Mouse (Mus musculus) spleen, postnatal 10 days (tissue): ENCODE measurements around the gene Ehd1.
"Not testable (repeated sequence)": the region's sequence is repeated elsewhere in the genome, so short reads cannot be mapped to it uniquely, and the experiment has no call there.

ENCODE experiments used
- DNase-seq, 2 experiments: peaks; one replicate each; pipeline ENCODE4 v3.0.0; 2021 to 2022; ENCODE audit warnings: low spot score in 2 of 2

Gene Ehd1

GRCm38 (mm10) chr19:6300402-6300841, 23.9 kb downstream of the Ehd1 start:
- DNase-seq: peak in 1 of 2 experiments; percentile 76

- DNase-seq: no peak
Observed at GRCm38 (mm10) chr19:6302114-6302513, 25.6 kb downstream of the Ehd1 start.

DNA sequence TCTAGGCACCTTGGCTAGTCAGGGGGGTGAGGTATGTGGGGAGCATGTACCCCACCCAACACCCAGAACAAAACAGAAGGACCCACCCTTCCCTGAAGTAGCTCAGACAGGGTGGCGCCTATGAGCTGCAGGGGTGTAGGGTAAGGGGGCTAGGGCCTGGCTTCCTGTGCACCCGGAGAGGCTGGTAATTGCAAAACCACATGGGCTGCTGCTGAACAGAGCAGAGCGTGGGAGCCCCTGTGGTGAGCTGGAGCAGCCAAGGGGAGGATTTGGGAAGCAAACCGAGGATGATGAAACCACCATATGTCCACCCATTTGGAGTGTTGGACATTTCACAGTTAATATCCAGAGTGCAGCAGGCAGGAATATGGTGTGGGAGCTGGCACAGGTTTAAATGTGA, 26.0 kb downstream of the Ehd1 start:
- DNase-seq: no peak

DNA sequence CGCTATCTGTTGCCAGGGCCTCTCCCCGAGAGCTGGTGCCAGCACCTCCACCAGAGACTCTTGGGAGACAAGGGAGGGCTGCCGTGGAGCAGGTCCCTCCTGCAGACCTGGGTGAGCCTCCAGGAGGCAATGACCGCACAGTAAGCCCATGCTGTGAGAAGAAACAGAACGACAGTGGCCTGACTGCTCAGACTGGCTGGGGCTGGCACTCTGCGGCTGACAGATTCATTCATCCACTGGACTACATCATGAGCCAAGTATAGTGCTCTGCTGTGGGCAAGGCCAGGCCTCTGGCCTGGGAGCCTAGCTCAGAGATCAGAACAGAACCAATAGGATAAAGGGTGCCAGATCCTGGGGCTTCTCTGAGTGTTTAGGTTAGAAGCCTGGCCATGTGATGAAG, 27.3 kb downstream of the Ehd1 start:
- DNase-seq: no peak

- DNase-seq: peak; percentile 90 to 95
Observed at GRCm38 (mm10) chr19:6304787-6305516, 28.4 kb downstream of the Ehd1 start.

DNA sequence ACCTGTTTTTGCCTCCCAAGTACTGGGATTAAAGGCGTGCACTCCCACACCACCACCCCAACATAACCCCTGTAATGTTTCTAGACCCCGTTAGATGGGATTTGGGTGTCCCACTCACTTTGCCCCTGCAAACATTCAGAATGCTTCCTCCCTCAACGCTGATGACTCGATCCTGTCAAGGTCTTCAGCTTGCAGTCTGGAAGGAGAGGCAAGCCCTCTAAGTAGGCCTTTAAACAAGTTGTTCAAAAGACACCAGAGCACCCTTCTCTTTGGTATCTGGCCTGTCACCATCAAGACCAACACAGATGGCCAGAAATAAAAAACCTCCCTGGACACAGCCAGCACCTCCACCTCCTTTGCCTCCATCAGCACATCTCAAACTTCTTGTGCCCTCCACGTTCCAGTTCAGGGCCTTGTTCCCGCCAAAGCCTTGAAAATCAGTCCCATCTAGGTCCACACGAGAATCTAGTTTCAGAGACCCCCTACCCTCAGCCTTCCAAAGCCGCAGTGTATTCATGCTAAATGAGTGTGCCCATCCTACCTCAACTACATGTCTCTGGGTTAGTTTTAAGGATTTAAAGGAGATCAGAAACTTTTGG, 29.1 kb downstream of the Ehd1 start:
- DNase-seq: no peak

- DNase-seq: peak; percentile 84 to 90
Observed at GRCm38 (mm10) chr19:6306137-6306551, 29.6 kb downstream of the Ehd1 start, which contains the start of gene Cdc42bpg. TSS of gene Cdc42bpg (plus strand) at chr19:6306456.

- DNase-seq: peak; percentile 77 to 93
Observed at GRCm38 (mm10) chr19:6306586-6306985, 30.1 kb downstream of the Ehd1 start.

GRCm38 (mm10) chr19:6307733-6308531, 31.4 kb downstream of the Ehd1 start:
- no peak for DNase-seq

- DNase-seq: no peak
Observed at GRCm38 (mm10) chr19:6310181-6310580, 33.7 kb downstream of the Ehd1 start.

DNA sequence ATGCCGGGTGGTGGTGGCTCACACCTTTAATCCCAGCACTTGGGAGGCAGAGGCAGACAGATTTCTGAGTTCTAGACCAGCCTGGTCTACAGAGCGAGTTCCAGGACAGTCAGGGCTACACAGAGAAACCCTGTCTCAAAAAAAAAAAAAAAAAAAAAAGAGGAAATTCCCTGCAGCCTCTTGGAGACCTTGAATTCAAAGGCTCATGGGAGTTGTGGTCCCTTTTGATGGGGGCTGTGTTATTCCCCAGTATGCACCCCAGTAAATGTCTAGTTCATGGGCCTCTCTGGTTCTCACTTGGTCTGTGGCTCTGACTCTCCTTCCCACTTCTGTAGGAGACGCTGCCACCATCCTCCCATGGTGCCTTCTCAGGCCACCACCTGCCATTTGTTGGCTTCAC, 35.3 kb downstream of the Ehd1 start:
- not testable (repeated sequence) for DNase-seq

GRCm38 (mm10) chr19:6313796-6314195, 37.3 kb downstream of the Ehd1 start:
- no peak for DNase-seq

- no peak for DNase-seq
Observed at GRCm38 (mm10) chr19:6314513-6314912, 38.0 kb downstream of the Ehd1 start.

DNA sequence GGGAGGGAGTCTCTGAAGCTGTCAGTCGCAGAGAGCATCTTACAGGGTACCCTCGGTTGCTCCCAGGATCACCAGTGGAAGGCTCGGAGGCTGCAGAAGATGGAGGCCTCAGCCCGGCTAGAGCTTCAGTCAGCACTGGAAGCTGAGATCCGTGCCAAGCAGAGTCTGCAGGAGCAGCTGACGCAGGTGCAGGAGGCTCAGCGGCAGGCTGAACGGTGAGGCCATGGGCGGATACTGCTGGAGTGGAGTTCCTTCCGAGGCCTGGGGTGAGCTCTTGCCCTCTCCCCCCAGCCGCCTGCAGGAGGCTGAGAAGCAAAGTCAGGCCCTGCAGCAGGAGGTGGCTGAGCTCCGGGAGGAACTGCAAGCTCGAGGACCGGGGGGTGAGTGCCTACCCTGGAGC, 39.0 kb downstream of the Ehd1 start:
- no peak for DNase-seq

GRCm38 (mm10) chr19:6318145-6318544, 41.6 kb downstream of the Ehd1 start:
- no peak for DNase-seq

DNA sequence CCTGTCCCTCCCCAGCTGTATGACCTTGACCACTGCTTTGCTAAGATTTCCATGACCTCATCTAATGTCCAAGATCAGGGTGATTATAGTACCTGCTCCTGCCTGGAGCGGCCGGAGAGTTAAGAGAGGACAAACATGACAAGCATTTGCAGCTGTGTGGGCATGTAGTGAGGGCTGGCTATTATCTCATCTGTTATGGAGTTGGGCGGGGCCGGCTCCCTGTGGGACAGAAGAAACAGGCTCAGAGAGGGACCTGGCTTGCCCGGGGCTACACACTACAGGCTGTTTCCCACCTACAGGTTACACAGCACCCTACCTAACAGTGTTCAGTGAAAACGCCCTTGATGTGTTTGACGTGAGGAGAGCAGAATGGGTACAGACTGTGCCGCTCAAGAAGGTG, 44.8 kb downstream of the Ehd1 start:
- DNase-seq: no peak

DNA sequence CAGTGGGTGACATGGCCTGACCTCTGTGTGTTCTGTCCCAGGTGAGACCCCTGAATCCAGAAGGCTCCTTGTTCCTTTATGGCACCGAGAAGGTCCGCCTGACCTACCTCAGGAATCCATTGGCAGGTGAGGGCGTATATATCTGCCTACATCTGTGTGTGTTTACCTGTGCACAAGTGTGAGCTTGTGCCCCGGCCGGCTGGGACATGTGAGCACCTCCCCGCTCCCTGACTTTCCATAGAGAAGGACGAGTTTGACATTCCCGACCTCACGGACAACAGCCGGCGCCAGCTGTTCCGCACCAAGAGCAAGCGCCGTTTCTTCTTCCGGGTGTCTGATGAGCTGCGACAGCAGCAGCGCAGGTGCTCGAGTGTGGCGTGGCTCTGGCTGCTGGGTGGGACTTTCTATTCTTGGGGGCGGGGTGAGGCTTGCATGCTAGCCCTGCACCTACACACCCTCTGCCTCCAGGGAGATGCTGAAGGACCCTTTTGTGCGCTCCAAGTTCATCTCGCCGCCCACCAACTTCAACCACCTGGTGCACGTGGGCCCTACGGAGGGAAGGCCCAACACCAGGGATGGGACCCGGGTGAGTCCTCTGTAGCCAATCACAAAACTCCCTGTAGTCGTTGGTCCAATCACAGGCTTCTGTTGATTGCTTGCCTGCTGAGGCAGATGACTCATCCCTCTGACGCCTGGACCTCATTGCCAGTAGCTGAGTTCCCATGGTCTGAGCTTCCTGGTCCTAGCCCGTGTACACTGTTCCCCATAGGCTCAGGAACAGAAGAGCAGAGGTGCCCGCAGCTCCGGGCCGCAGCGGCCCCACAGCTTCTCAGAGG, 45.5 kb downstream of the Ehd1 start:
- DNase-seq: no peak

DNA sequence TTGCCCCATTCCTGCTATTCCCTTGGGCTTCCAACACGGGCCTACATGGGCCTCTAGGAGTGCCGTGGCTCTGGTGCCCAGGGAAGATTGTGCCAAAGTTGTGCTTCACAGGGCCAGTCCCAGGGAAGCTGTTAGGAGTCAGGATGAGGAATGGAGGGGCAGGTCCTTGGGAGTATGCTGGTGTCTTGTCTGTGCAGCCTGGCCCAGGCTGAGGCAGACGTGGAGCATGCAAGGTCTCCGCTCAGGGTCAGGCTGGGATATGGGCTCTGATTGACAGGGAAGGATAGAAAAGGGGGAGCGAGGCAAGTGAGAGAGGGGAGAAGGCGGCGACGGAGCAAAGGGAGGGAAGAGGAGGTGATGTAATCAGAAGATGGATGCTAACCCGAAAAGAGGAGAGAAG, 48.2 kb downstream of the Ehd1 start:
- DNase-seq: no peak

DNA sequence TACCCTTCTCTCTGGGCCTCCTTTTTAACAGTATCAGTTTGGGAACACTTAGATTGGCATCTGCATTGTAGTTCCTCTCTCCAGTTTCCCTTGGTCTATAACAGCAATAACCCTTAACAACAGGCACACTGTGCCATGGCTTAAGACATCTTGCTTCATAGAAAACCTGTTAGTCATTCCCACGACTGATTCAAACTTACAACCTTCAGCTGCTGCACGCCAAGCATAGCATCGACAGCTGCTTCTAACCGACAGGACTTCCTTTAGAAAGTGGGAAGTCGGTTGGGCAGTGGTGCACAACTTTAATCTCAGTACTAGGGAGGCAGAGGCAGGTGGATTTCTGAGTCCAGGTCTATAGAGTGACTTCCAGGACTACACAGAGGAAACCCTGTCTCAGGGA, 54.7 kb downstream of the Ehd1 start:
- DNase-seq: no peak

- DNase-seq: peak; percentile 54 to 76
Observed at GRCm38 (mm10) chr19:6331719-6332516, 55.4 kb downstream of the Ehd1 start.
